Comparison of ENCODE assay signal across 18 mouse cellular contexts in the genomic region with DNA sequence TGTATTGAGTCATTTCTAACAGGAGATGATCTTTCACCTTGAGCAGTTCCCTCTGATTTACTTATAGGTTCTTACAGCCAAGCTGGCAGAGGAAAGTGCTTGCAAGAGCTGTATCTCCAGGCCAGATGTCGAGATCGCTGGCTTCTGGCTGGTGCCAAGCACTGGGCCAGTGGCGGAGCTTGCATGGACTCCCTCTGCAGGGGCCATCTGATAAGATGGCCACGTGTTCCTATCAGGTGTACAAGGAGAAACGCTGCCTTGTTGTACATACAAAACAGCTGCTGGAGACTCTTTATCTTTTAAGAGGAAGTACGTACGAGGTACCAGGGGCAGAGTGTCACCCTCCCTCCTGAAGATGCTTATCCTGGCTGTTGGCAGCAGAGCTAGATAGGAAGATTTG.
DNase-seq lines count a peak whose midpoint lies in the region; ATAC-seq lines count a peak whose summit lies in the region.
"Had no signal": no experiment of that assay in that cellular context is flagged by ENCODE, and none has a peak within 500 bp of the region (broad histone marks: within the 10 kb centered on the region; RNA-seq: fewer than 3 reads in every experiment).

No protein-coding gene starts in this region.

- H3K27me3 ChIP-seq in forebrain, embryonic 13.5 days, result no peaks in the 10 kb centered on the region
- H3K27me3 ChIP-seq: kidney, embryonic 15.5 days; lung, embryonic 15.5 days had no signal

- H3K36me3 ChIP-seq in forebrain, embryonic 13.5 days (ENCODE audit: poor library complexity, severe bottlenecking), result peaks cover 29% of the 10 kb centered on the region
- H3K36me3 ChIP-seq: lung, embryonic 15.5 days had no signal

- no peak overlapping the region for H3K27ac ChIP-seq in forebrain, embryonic 13.5 days
- H3K27ac ChIP-seq: hindbrain, postnatal 0 days; kidney, embryonic 15.5 days; limb, embryonic 10.5 days; lung, embryonic 15.5 days; midbrain, embryonic 10.5 days had no signal

- DNase-seq in adrenal gland, postnatal 14 days, result peak; percentile 61
- DNase-seq in adrenal gland, postnatal 25 days, result no peak
- peak; percentile 43 for DNase-seq in CD4-positive helper T cell, adult 2 months (ENCODE audit: low read depth, low spot score)
- peak; percentile 61 for DNase-seq in gonadal fat pad, adult 2 months (ENCODE audit: low read depth)
- no peak for DNase-seq in c-Kit-positive CD71-positive TER-119-positive erythroid progenitor cells, embryonic 14.5 days (ENCODE audit: low spot score)
- no peak for DNase-seq in cerebellum, adult 18-20 months
- DNase-seq: cerebellum, adult 11 months; gastrocnemius, postnatal 25 days; heart, postnatal 36 days; right cerebral cortex, postnatal 4 days had no signal

- no peak overlapping the region for H3K4me3 ChIP-seq in forebrain, embryonic 13.5 days
- H3K4me3 ChIP-seq: kidney, embryonic 15.5 days; limb, embryonic 10.5 days; lung, embryonic 15.5 days; midbrain, embryonic 10.5 days had no signal

- ATAC-seq in megakaryocyte, adult 5-6 weeks (ENCODE audit: poor library complexity, severe bottlenecking), result peak; percentile 66
- ATAC-seq in forebrain, embryonic 13.5 days, result no peak
- ATAC-seq: hindbrain, postnatal 0 days had no signal

- peaks cover 4% of the 10 kb centered on the region; the same call in 1 of the 2 replicates for H3K4me1 ChIP-seq in forebrain, embryonic 13.5 days
- H3K4me1 ChIP-seq: limb, embryonic 10.5 days; lung, embryonic 15.5 days had no signal

- no peak overlapping the region for H3K9ac ChIP-seq in forebrain, embryonic 13.5 days
- H3K9ac ChIP-seq: kidney, embryonic 15.5 days; lung, embryonic 15.5 days had no signal

- H3K9me3 ChIP-seq in forebrain, embryonic 13.5 days (replicated peaks), result no peaks in the 10 kb centered on the region
- H3K9me3 ChIP-seq: kidney, embryonic 15.5 days; limb, embryonic 10.5 days; lung, embryonic 15.5 days; midbrain, embryonic 10.5 days had no signal

- H3K4me2 ChIP-seq in forebrain, embryonic 13.5 days, result no peak overlapping the region
- H3K4me2 ChIP-seq: heart, embryonic 11.5 days; kidney, embryonic 15.5 days; lung, embryonic 15.5 days had no signal

- WGBS in forebrain, embryonic 13.5 days, result 91% methylated on average over 7 of the region's 7 CpGs

Comparison
In these comparisons a context has a peak if more than half of its experiments do, and no peak if none do; other contexts are left out.
1. DNase-seq: peak in adrenal gland, postnatal 14 days (single experiment), CD4-positive helper T cell, adult 2 months (single experiment) and gonadal fat pad, adult 2 months (single experiment); none in adrenal gland, postnatal 25 days (single experiment), c-Kit-positive CD71-positive TER-119-positive erythroid progenitor cells, embryonic 14.5 days (single experiment) and cerebellum, adult 18-20 months (0 of 2).